Mouse (Mus musculus): ENCODE measurements around the gene Ubp1. TPM values are rescaled to one million over a fixed set of nuclear protein-coding genes. Genes with fewer than 3 reads are reported as not detected.

Ubp1 gene
- polyA plus RNA-seq, 1 experiment from 2014 or later, result 26.8 TPM

DNA sequence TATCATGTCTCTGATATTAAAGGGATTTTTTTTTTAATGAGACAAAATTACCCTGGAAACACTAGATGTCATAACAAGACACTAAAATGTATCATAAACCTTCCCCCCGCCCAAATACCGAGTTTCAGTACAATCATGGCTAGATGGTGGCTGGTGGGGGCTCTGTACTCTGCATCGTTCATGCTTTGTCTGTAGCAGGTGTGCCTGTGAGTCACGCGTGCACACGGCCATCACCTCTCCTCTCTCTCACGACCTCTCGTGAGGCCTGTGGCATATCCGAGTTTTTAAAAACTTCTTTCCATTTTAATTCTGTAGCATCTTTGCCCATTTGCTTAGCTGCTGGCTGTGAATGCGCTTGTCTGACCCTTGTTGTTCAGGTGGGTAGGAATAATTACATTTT, 45.5 kb downstream of the Ubp1 start:
- no peak for ATAC-seq (ENCODE audit: low read depth)
- 91% methylated on average over 10 of the region's 10 CpGs for WGBS
- H3K9ac ChIP-seq (ENCODE audit: low read length), result no peak overlapping the region
- H3K4me3 ChIP-seq (ENCODE audit: low read length), result no peak overlapping the region
- H3K36me3 ChIP-seq (ENCODE audit: control insufficient read depth, insufficient read depth, low read length), result peaks cover 35% of the 10 kb centered on the region
- no peak overlapping the region for H3K27ac ChIP-seq (ENCODE audit: low read length)
- H3K4me2 ChIP-seq (ENCODE audit: low read depth, low read length), result no peak overlapping the region
- no peaks in the 10 kb centered on the region for H3K27me3 ChIP-seq (ENCODE audit: control insufficient read depth, insufficient read depth, low read depth, low read length)
- no peaks in the 10 kb centered on the region for H3K4me1 ChIP-seq (replicated peaks; ENCODE audit: control insufficient read depth, insufficient read depth, low read length)
- H3K9me3 ChIP-seq (ENCODE audit: control insufficient read depth, low read length), result no peaks in the 10 kb centered on the region

DNA sequence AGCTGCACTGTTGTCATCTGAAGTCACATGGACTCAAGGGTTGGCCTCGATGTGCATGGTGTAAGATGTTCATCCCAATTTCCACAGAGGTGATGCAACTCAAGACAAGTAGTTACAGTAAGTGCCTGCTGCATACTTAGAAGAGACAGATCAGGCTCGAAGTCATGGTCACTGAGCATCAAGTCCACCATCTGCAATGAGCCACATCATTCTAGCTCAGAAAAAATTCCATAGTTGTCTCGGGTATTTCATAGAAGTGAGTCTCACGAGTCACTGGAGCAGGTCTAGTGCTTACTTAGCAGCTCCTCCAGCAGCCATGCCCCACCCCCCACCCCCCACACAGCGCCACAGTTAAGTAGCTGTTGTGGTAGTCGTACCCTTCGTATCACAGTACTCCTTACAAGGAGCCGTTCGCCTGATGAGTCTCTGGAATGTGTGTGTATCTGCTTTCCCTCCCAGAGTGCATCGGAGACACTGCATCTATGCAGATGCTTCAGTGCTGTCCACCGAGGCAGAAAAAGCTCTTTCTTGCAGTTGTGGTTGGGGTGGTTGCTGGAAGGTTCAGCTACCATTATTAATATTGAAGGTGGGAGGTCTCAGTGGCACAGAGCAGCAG, 46.6 kb downstream of the Ubp1 start:
- Histone ChIP-seq H3K4me3 (ENCODE audit: low read length) (no peak overlapping the region), H3K36me3 (ENCODE audit: control insufficient read depth, insufficient read depth, low read length) (peaks cover 35% of the 10 kb centered on the region), H3K27ac (ENCODE audit: low read length) (no peak overlapping the region), H3K4me2 (ENCODE audit: low read depth, low read length) (no peak overlapping the region), H3K4me1 (replicated peaks; ENCODE audit: control insufficient read depth, insufficient read depth, low read length) (no peaks in the 10 kb centered on the region), H3K9me3 (ENCODE audit: control insufficient read depth, low read length) (no peaks in the 10 kb centered on the region), H3K27me3 (ENCODE audit: control insufficient read depth, insufficient read depth, low read depth, low read length) (no peaks in the 10 kb centered on the region), H3K9ac (ENCODE audit: low read length) (no peak overlapping the region)
- WGBS, result 70% methylated on average over 11 of the region's 11 CpGs
- ATAC-seq (ENCODE audit: low read depth), result 0 out of 2 replicates have a peak, but pooled peaks have one; percentile 21

DNA sequence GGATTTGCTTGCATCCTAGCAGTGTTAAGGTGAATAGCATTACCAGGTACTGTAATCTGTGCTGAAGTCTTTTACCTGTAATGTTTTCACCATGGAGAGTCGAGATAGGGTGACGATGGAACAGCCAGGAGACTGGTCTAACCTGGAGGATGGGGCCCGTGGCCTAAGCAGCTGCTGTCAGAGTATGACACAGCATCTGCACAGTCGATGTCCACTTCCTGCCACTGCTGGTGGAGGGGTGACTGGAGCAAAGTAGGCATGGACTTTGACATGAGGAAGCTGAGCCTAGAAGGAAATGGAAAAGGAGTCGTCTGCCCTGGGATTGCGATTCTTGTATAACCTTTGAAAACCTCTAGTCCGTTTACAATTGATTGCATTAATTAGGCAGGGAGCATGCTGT, 47.9 kb downstream of the Ubp1 start:
- H3K4me3 ChIP-seq (ENCODE audit: low read length), result no peak overlapping the region
- H3K27me3 ChIP-seq (ENCODE audit: control insufficient read depth, insufficient read depth, low read depth, low read length), result no peaks in the 10 kb centered on the region
- no peak overlapping the region for H3K9ac ChIP-seq (ENCODE audit: low read length)
- ATAC-seq (ENCODE audit: low read depth), result no peak
- H3K9me3 ChIP-seq (ENCODE audit: control insufficient read depth, low read length), result no peaks in the 10 kb centered on the region
- H3K4me1 ChIP-seq (replicated peaks; ENCODE audit: control insufficient read depth, insufficient read depth, low read length), result no peaks in the 10 kb centered on the region
- H3K36me3 ChIP-seq (ENCODE audit: control insufficient read depth, insufficient read depth, low read length), result peaks cover 26% of the 10 kb centered on the region
- no peak overlapping the region for H3K4me2 ChIP-seq (ENCODE audit: low read depth, low read length)
- no peak overlapping the region for H3K27ac ChIP-seq (ENCODE audit: low read length)
- WGBS, result 73% methylated on average over 7 of the region's 7 CpGs

DNA sequence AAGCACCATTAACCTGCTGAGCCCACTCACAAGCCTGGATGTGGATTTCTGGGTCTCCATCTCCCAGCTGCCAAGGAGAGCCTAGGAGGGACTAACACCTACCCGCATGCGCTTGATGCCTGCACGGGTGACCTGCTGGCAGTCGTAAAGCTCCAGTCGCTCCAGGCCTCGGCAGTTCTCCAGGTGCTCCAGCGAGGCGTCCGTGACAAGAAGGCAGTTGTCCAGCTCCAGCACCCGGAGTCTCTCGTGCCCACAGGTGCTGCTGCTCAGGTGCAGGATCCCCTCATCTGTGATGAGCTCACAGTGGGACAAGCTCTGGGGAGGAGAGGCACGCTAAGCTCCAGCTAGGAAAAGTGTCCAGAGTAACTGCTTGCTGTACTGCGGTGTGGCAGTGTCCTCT, 48.6 kb downstream of the Ubp1 start:
- Histone ChIP-seq H3K27ac (ENCODE audit: low read length) (no peak overlapping the region), H3K27me3 (ENCODE audit: control insufficient read depth, insufficient read depth, low read depth, low read length) (no peaks in the 10 kb centered on the region), H3K36me3 (ENCODE audit: control insufficient read depth, insufficient read depth, low read length) (peaks cover 19% of the 10 kb centered on the region), H3K4me1 (replicated peaks; ENCODE audit: control insufficient read depth, insufficient read depth, low read length) (no peaks in the 10 kb centered on the region), H3K9me3 (ENCODE audit: control insufficient read depth, low read length) (no peaks in the 10 kb centered on the region), H3K4me2 (ENCODE audit: low read depth, low read length) (no peak overlapping the region), H3K4me3 (ENCODE audit: low read length) (no peak overlapping the region), H3K9ac (ENCODE audit: low read length) (no peak overlapping the region)
- no peak for ATAC-seq (ENCODE audit: low read depth)
- 88% methylated on average over 13 of the region's 13 CpGs for WGBS

- H3K4me3 ChIP-seq (ENCODE audit: low read length), result no peak overlapping the region
- no peak; the same call in 1 of the 2 replicates for ATAC-seq (ENCODE audit: low read depth)
- 61% methylated on average over 16 of the region's 16 CpGs for WGBS
- H3K9ac ChIP-seq (ENCODE audit: low read length), result no peak overlapping the region
- H3K4me2 ChIP-seq (ENCODE audit: low read depth, low read length), result no peak overlapping the region
- H3K4me1 ChIP-seq (replicated peaks; ENCODE audit: control insufficient read depth, insufficient read depth, low read length), result no peaks in the 10 kb centered on the region
- no peak overlapping the region for H3K27ac ChIP-seq (ENCODE audit: low read length)
- no peaks in the 10 kb centered on the region for H3K9me3 ChIP-seq (ENCODE audit: control insufficient read depth, low read length)
- H3K36me3 ChIP-seq (ENCODE audit: control insufficient read depth, insufficient read depth, low read length), result peaks cover 9% of the 10 kb centered on the region
- H3K27me3 ChIP-seq (ENCODE audit: control insufficient read depth, insufficient read depth, low read depth, low read length), result no peaks in the 10 kb centered on the region
These were observed 50.6 kb downstream of the Ubp1 start for GRCm38 (mm10) chr9:113981099-113981880.

DNA sequence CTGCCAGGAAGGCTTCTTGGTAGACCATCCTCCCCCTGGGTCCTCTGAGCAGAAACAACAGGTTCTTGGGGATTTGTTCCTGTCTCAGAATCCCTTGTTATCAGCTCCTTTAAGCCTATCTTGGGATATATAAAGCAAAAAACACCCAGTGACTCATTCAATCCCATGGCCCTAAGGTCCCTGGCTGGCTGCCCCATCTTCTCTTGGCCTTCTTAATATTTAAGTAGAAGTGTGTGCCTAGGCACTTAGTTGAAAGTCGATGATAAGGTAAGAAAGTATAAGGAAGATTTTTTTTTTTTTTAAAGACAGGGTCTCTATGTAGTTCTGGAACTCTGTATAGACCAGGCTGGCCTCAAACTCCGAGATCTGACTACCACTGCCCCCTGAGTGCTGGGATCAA, 51.7 kb downstream of the Ubp1 start:
- 59% methylated on average over 2 of the region's 2 CpGs for WGBS
- no peak for ATAC-seq (ENCODE audit: low read depth)
- Histone ChIP-seq H3K4me3 (ENCODE audit: low read length) (no peak overlapping the region), H3K36me3 (ENCODE audit: control insufficient read depth, insufficient read depth, low read length) (peaks cover 6% of the 10 kb centered on the region), H3K27me3 (ENCODE audit: control insufficient read depth, insufficient read depth, low read depth, low read length) (no peaks in the 10 kb centered on the region), H3K9ac (ENCODE audit: low read length) (no peak overlapping the region), H3K27ac (ENCODE audit: low read length) (no peak overlapping the region), H3K9me3 (ENCODE audit: control insufficient read depth, low read length) (no peaks in the 10 kb centered on the region), H3K4me2 (ENCODE audit: low read depth, low read length) (no peak overlapping the region), H3K4me1 (replicated peaks; ENCODE audit: control insufficient read depth, insufficient read depth, low read length) (no peaks in the 10 kb centered on the region)

GRCm38 (mm10) chr9:113982883-113983670, 52.3 kb downstream of the Ubp1 start:
- Histone ChIP-seq H3K27me3 (ENCODE audit: control insufficient read depth, insufficient read depth, low read depth, low read length) (no peaks in the 10 kb centered on the region), H3K4me1 (replicated peaks; ENCODE audit: control insufficient read depth, insufficient read depth, low read length) (no peaks in the 10 kb centered on the region), H3K9me3 (ENCODE audit: control insufficient read depth, low read length) (no peaks in the 10 kb centered on the region), H3K4me3 (ENCODE audit: low read length) (no peak overlapping the region), H3K27ac (ENCODE audit: low read length) (no peak overlapping the region), H3K36me3 (ENCODE audit: control insufficient read depth, insufficient read depth, low read length) (peaks cover 4% of the 10 kb centered on the region), H3K9ac (ENCODE audit: low read length) (no peak overlapping the region), H3K4me2 (ENCODE audit: low read depth, low read length) (no peak overlapping the region)
- no peak for ATAC-seq (ENCODE audit: low read depth)
- 69% methylated on average over 11 of the region's 11 CpGs for WGBS

- H3K9ac ChIP-seq (ENCODE audit: low read length), result no peak overlapping the region
- ATAC-seq (ENCODE audit: low read depth), result no peak
- no peaks in the 10 kb centered on the region for H3K9me3 ChIP-seq (ENCODE audit: control insufficient read depth, low read length)
- H3K27ac ChIP-seq (ENCODE audit: low read length), result no peak overlapping the region
- no peak overlapping the region for H3K4me3 ChIP-seq (ENCODE audit: low read length)
- WGBS, result 74% methylated on average over 13 of the region's 13 CpGs
- no peaks in the 10 kb centered on the region for H3K36me3 ChIP-seq (ENCODE audit: control insufficient read depth, insufficient read depth, low read length)
- no peak overlapping the region for H3K4me2 ChIP-seq (ENCODE audit: low read depth, low read length)
- H3K27me3 ChIP-seq (ENCODE audit: control insufficient read depth, insufficient read depth, low read depth, low read length), result no peaks in the 10 kb centered on the region
- no peaks in the 10 kb centered on the region for H3K4me1 ChIP-seq (replicated peaks; ENCODE audit: control insufficient read depth, insufficient read depth, low read length)
These were observed 54.3 kb downstream of the Ubp1 start for GRCm38 (mm10) chr9:113984946-113985620.

Data from lung, embryonic 16.5 days (tissue).